Mouse (Mus musculus) kidney, postnatal 0 days (tissue): ENCODE measurements around the gene Zfand5. TPM values are rescaled to one million over a fixed set of nuclear protein-coding genes. Genes with fewer than 3 reads are reported as not detected.

Experiments used
- ATAC-seq: fragments of 200-750 bp; cut with Nextera tagmentation; replicated peaks from 2 replicates; pipeline ENCODE4 v1.8.0; 2017; ENCODE audit warnings: low read depth, moderate number of reproducible peaks, moderate TSS enrichment, moderate library complexity; ENCODE audit not compliant: low FRiP score
- DNase-seq: peaks from one replicate; pipeline ENCODE4 v3.0.0-alpha.2; 2016; ENCODE audit warnings: low spot score
- H3K27ac ChIP-seq: fragments of 300-500 bp; sonication (generic); 2 replicates; pipeline ENCODE4 v1.5.1; 2014; ENCODE audit warnings: mild to moderate bottlenecking
- H3K27me3 ChIP-seq: fragments of 300-500 bp; sonication (generic); 2 replicates; pipeline ENCODE4 v1.6.1; 2014; ENCODE audit warnings: low read length, mixed read lengths; ENCODE audit not compliant: insufficient read depth
- H3K36me3 ChIP-seq: fragments of 300-500 bp; sonication (generic); 2 replicates; pipeline ENCODE4 v1.6.1; 2014; ENCODE audit warnings: low read length, mixed read lengths; ENCODE audit not compliant: insufficient read depth
- H3K4me1 ChIP-seq: fragments of 300-500 bp; sonication (generic); replicated peaks from 2 replicates; pipeline ENCODE4 v1.6.1; 2014; ENCODE audit warnings: antibody characterized with exemption, low read length, mixed read lengths; ENCODE audit not compliant: insufficient read depth
- H3K4me2 ChIP-seq: fragments of 300-500 bp; sonication (generic); 2 replicates; pipeline ENCODE4 v1.6.1; 2014; ENCODE audit warnings: mild to moderate bottlenecking, low read length, moderate library complexity, mixed read lengths
- H3K4me3 ChIP-seq: fragments of 300-500 bp; sonication (generic); replicated peaks from 2 replicates; pipeline ENCODE4 v1.5.1; 2014; ENCODE audit warnings: low read depth, low read length
- H3K9ac ChIP-seq: fragments of 300-500 bp; sonication (generic); 2 replicates; pipeline ENCODE4 v1.6.1; 2014; ENCODE audit warnings: low read depth, low read length
- H3K9me3 ChIP-seq: fragments of 300-500 bp; sonication (generic); replicated peaks from 2 replicates; pipeline ENCODE4 v1.6.1; 2016; ENCODE audit warnings: low read length, inconsistent platforms, mixed read lengths
- CTCF ChIP-seq: IDR thresholded peaks from 2 replicates; pipeline ENCODE4 v1.5.1; 2016; ENCODE audit warnings: antibody characterized with exemption, low read depth, mild to moderate bottlenecking, moderate library complexity
- WGBS: fragments of 180-500 bp; shearing (Covaris S2); extraction: QIAGEN DNeasy Blood & Tissue Kit; methylation state at CpG from one replicate; pipeline ENCODE4 v1.1.7; 2014; 5-methylcytosine and 5-hydroxymethylcytosine counted together
- polyA plus RNA-seq: library from polyadenylated mRNA; unstranded; fragments of >200 nt; fragmentation: Nextera tagmentation; extraction: Ambion mirVana; gene quantifications from 2 replicates; pipeline ENCODE4 v1.2.1, GENCODE M21; 2015

Gene Zfand5
- polyA plus RNA-seq, 1 experiment from 2014 or later, result 120 TPM

- H3K27ac ChIP-seq, result no peak overlapping the region
- H3K27me3 ChIP-seq, result no peaks in the 10 kb centered on the region
- 73% methylated on average over 2 of the region's 2 CpGs for WGBS
- H3K36me3 ChIP-seq, result no peaks in the 10 kb centered on the region
- no peak overlapping the region for H3K4me2 ChIP-seq
- no peak for TF ChIP-seq CTCF
- DNase-seq (no peak), ATAC-seq (no peak)
- no peak overlapping the region for H3K4me3 ChIP-seq
- no peaks in the 10 kb centered on the region for H3K9me3 ChIP-seq
- H3K4me1 ChIP-seq, result no peaks in the 10 kb centered on the region
- H3K9ac ChIP-seq, result no peak overlapping the region
These were observed 12.6 kb upstream of the Zfand5 start for GRCm38 (mm10) chr19:21259453-21259852.

GRCm38 (mm10) chr19:21260280-21260679 lies 11.8 kb upstream of the Zfand5 start:
- Histone ChIP-seq H3K4me2 (no peak overlapping the region), H3K27ac (no peak overlapping the region), H3K4me1 (no peaks in the 10 kb centered on the region), H3K9me3 (no peaks in the 10 kb centered on the region), H3K27me3 (no peaks in the 10 kb centered on the region), H3K4me3 (no peak overlapping the region), H3K9ac (no peak overlapping the region), H3K36me3 (no peaks in the 10 kb centered on the region)
- no peak for TF ChIP-seq CTCF
- DNase-seq (no peak), ATAC-seq (no peak)

GRCm38 (mm10) chr19:21271186-21271585 lies 892 bp upstream of the Zfand5 start:
- Histone ChIP-seq H3K4me1 (no peaks in the 10 kb centered on the region), H3K4me3 (peak overlapping the region; percentile 99), H3K9ac (peak overlapping the region; percentile 100), H3K4me2 (peak overlapping the region; percentile 71), H3K36me3 (no peaks in the 10 kb centered on the region), H3K9me3 (no peaks in the 10 kb centered on the region), H3K27ac (peak overlapping the region; percentile 100), H3K27me3 (no peaks in the 10 kb centered on the region)
- no peak for ATAC-seq
- 26% methylated on average over 8 of the region's 8 CpGs for WGBS
- peak; percentile 37 for DNase-seq
- TF ChIP-seq CTCF, result no peak

GRCm38 (mm10) chr19:21272655-21273284 lies 692 bp downstream of the Zfand5 start:
- WGBS, result under 1% methylated on average over 66 of the region's 66 CpGs
- Histone ChIP-seq H3K27ac (peak overlapping the region; percentile 100), H3K4me2 (peak overlapping the region; percentile 62), H3K27me3 (no peaks in the 10 kb centered on the region), H3K36me3 (peaks cover 10% of the 10 kb centered on the region), H3K4me3 (peak overlapping the region; percentile 99), H3K9me3 (no peaks in the 10 kb centered on the region), H3K9ac (peak overlapping the region; percentile 100), H3K4me1 (no peaks in the 10 kb centered on the region)
- peak; percentile 63 for ATAC-seq
- peak; percentile 64 for DNase-seq
- TF ChIP-seq CTCF, result no peak

DNA sequence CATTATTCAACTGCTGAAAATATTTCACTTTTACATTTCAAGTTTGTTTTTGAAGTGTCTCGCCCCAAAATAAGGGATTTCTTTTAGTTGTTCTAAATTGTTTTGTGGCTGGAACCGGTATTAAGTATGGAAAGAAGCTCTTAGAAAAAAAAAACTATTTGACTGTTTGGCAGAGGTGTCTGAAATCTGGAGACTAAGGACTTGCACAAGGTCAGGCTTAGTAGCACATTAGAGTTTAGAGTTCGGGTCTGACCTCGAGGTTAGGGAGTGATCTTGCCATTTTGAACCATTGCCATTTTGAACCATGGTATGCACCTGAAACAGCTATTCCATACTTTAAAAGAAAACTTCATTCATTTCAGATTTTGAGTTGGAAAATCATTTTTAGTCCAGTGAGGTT lies 1.4 kb downstream of the Zfand5 start:
- DNase-seq, result peak; percentile 48
- no peak for ATAC-seq
- Histone ChIP-seq H3K36me3 (peaks cover 12% of the 10 kb centered on the region), H3K4me2 (peak overlapping the region; percentile 62), H3K27ac (peak overlapping the region; percentile 51), H3K9me3 (no peaks in the 10 kb centered on the region), H3K4me1 (no peaks in the 10 kb centered on the region), H3K27me3 (no peaks in the 10 kb centered on the region), H3K9ac (peak overlapping the region; percentile 52), H3K4me3 (peak overlapping the region; percentile 99)
- no peak for TF ChIP-seq CTCF
- 0% methylated on average over 4 of the region's 4 CpGs for WGBS

DNA sequence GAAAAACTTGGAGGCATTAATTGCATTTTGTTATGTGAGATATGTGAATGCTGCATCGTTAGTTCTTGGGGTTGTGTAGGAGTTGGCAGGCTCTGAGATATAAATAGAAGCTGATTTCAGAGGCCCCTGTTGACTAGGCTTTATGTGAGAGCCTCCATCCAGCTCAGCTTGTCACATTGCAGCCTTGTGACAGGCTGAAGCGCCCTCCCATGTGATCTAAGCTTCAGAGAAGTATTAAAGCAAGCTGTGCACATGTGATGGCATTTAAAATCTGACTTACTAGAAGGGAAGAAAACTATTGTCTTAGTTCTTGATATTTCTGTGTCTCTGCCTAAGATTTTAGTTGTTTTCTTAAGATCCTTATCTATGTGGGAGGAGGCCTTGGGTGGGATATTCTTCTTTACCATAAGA lies 2.1 kb downstream of the Zfand5 start:
- 3% methylated on average over 2 of the region's 2 CpGs for WGBS
- H3K4me1 ChIP-seq, result no peaks in the 10 kb centered on the region
- peak overlapping the region; percentile 52 for H3K9ac ChIP-seq
- peak overlapping the region; percentile 99 for H3K4me3 ChIP-seq
- H3K27ac ChIP-seq, result no peak overlapping the region; the same call in 1 of the 2 replicates
- no peaks in the 10 kb centered on the region for H3K27me3 ChIP-seq
- TF ChIP-seq CTCF, result no peak
- ATAC-seq (no peak), DNase-seq (peak; percentile 90)
- H3K36me3 ChIP-seq, result peaks cover 12% of the 10 kb centered on the region
- peak overlapping the region; percentile 62 for H3K4me2 ChIP-seq
- no peaks in the 10 kb centered on the region for H3K9me3 ChIP-seq

DNA sequence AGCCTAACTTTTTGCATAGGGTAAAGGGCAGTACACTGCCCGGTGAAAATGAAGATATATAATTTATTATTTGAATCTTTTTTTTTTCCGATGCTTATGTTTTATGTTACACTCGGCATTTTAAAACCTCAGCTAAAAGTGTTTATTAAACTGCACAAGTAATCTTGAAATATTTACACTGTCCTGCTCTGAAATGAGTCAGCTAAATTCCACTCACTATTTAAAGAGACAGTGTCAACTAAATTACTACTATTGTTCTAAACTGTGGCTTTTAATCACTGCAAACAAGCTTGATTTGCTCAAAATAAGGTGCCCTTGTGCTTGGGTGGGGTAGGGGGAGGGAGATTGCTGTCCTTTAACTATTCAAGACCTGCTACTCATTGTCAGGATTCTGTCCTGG lies 2.6 kb downstream of the Zfand5 start:
- Histone ChIP-seq H3K36me3 (peaks cover 12% of the 10 kb centered on the region), H3K27me3 (no peaks in the 10 kb centered on the region), H3K4me3 (peak overlapping the region; percentile 99), H3K4me2 (peak overlapping the region; percentile 62), H3K9me3 (no peaks in the 10 kb centered on the region), H3K27ac (no peak overlapping the region), H3K9ac (peak overlapping the region; percentile 52), H3K4me1 (no peaks in the 10 kb centered on the region)
- DNase-seq (peak; percentile 47), ATAC-seq (no peak)
- WGBS, result 6% methylated on average over 3 of the region's 3 CpGs
- no peak for TF ChIP-seq CTCF
